Mouse (Mus musculus) ovary, postnatal 14 days (tissue): ENCODE measurements around the gene Noxo1.
"Not testable (repeated sequence)": the region's sequence is repeated elsewhere in the genome, so short reads cannot be mapped to it uniquely, and the experiment has no call there.

ENCODE experiments used
- DNase-seq: peaks from one replicate; pipeline ENCODE4 v3.0.0; 2022; ENCODE audit warnings: low spot score

Gene Noxo1

GRCm38 (mm10) chr17:24719494-24720222, 23.6 kb downstream of the Noxo1 start:
- peak; percentile 94 for DNase-seq

GRCm38 (mm10) chr17:24720616-24721015, 24.6 kb downstream of the Noxo1 start:
- not testable (repeated sequence) for DNase-seq

- not testable (repeated sequence) for DNase-seq
Measured at GRCm38 (mm10) chr17:24721383-24721955, 25.4 kb downstream of the Noxo1 start.

- no peak for DNase-seq
Measured at GRCm38 (mm10) chr17:24722220-24722924, 26.3 kb downstream of the Noxo1 start.

- no peak for DNase-seq
Measured at GRCm38 (mm10) chr17:24723122-24723880, 27.3 kb downstream of the Noxo1 start.

GRCm38 (mm10) chr17:24723881-24724180, 27.8 kb downstream of the Noxo1 start:
- no peak for DNase-seq

GRCm38 (mm10) chr17:24724184-24724583, 28.1 kb downstream of the Noxo1 start, which contains the start of gene Ndufb10:
Gene Ndufb10 (minus strand): TSS chr17:24724478.
- peak; percentile 98 for DNase-seq

- no peak for DNase-seq
Measured at GRCm38 (mm10) chr17:24725637-24726390, 29.8 kb downstream of the Noxo1 start.

- DNase-seq, result no peak
Measured at GRCm38 (mm10) chr17:24727618-24728017, 31.6 kb downstream of the Noxo1 start, which contains the start of gene Rpl3l. Gene Rpl3l (plus strand): TSS chr17:24727820.

GRCm38 (mm10) chr17:24728184-24728583, 32.1 kb downstream of the Noxo1 start:
- DNase-seq, result no peak

- DNase-seq, result no peak
Measured at GRCm38 (mm10) chr17:24729067-24729466, 33.0 kb downstream of the Noxo1 start.

- no peak for DNase-seq
Measured at GRCm38 (mm10) chr17:24730787-24731186, 34.8 kb downstream of the Noxo1 start.

GRCm38 (mm10) chr17:24732233-24732935, 36.4 kb downstream of the Noxo1 start:
- no peak for DNase-seq

GRCm38 (mm10) chr17:24733434-24734050, 37.5 kb downstream of the Noxo1 start:
- no peak for DNase-seq

- DNase-seq, result no peak
Measured at GRCm38 (mm10) chr17:24734513-24734912, 38.5 kb downstream of the Noxo1 start.

GRCm38 (mm10) chr17:24735446-24735845, 39.4 kb downstream of the Noxo1 start:
- no peak for DNase-seq

- peak; percentile 90 for DNase-seq
Measured at GRCm38 (mm10) chr17:24736330-24737051, 40.5 kb downstream of the Noxo1 start, which contains the start of gene Msrb1. Gene Msrb1 (plus strand): TSS chr17:24736642.

- DNase-seq, result no peak
Measured at GRCm38 (mm10) chr17:24737135-24737810, 41.2 kb downstream of the Noxo1 start.

GRCm38 (mm10) chr17:24738238-24738637, 42.2 kb downstream of the Noxo1 start:
- DNase-seq, result no peak
